Mouse (Mus musculus): ENCODE data around the gene Selp.

DNA sequence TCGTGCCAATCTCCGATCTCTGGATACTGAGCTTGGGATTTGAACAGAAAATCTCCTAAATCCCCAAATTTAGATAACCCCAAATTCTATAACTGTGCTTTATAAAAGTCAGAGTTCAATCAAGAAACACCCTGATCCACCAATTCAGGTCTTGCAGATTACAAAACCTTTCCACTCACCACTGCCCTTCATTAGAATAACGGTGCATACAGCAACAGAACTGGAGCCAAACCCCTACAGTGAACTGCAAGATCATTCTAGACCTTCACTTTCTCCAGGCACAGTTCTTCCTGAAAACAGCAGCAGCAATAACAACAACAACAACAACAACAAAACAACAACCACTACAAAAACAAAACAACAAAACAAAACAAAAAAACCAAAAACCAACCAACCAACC, 28.3 kb upstream of the Selp start:
- TF ChIP-seq CTCF (conservative IDR thresholded peaks at IDR 0.05; ENCODE audit: low read length) (no peak), POU5F1 (IDR thresholded peaks at IDR 0.05; ENCODE audit: borderline replicate concordance, low read length) (no peak), NANOG (IDR thresholded peaks at IDR 0.05; ENCODE audit: borderline replicate concordance, low read length) (no peak)
